ENCODE assay signal across 8 mouse cellular contexts in genomic region chr10:62404901-62405300, GRCm38 (mm10). TPM values are rescaled to one million over a fixed set of nuclear protein-coding genes. Genes with fewer than 3 reads are reported as not detected.
A peak's percentile ranks its signal among the peaks of the same experiment; 100 is the strongest.
DNase-seq lines count a peak whose midpoint lies in the region; ATAC-seq and TF ChIP-seq lines count a peak whose summit lies in the region.

No protein-coding gene starts in this region.

- H3K4me2 ChIP-seq in neural tube, embryonic 11.5 days (ENCODE audit: low read depth) = peak overlapping the region; percentile 13

- no peaks in the 10 kb centered on the region for H3K9me3 ChIP-seq in E14TG2a.4 (ENCODE audit: low read length)
- no peaks in the 10 kb centered on the region for H3K9me3 ChIP-seq in neural tube, embryonic 11.5 days (ENCODE audit: control insufficient read depth, low read length)

- no peak overlapping the region for H3K9ac ChIP-seq in neural tube, embryonic 11.5 days (ENCODE audit: low read length)

- peaks cover 76% of the 10 kb centered on the region for H3K27me3 ChIP-seq in E14TG2a.4 (ENCODE audit: insufficient read depth, low read length)
- H3K27me3 ChIP-seq in neural tube, embryonic 11.5 days (ENCODE audit: control insufficient read depth, insufficient read depth, low read length) = no peaks in the 10 kb centered on the region

- H3K4me3 ChIP-seq in E14TG2a.4 (replicated peaks; ENCODE audit: low read length) = peak overlapping the region; percentile 66
- no peak overlapping the region for H3K4me3 ChIP-seq in neural tube, embryonic 11.5 days (ENCODE audit: low read depth, low read length)

- no peak for TF ChIP-seq POLR2A in brain, embryonic 14.5 days (IDR thresholded peaks at IDR 0.05; ENCODE audit: borderline replicate concordance, extremely low read depth, insufficient read depth, insufficient read length, poor library complexity, severe bottlenecking)

- WGBS in neural tube, embryonic 11.5 days = 39% methylated on average over 14 of the region's 14 CpGs

- TF ChIP-seq CTCF in E14TG2a.4 (conservative IDR thresholded peaks at IDR 0.05; ENCODE audit: low read length) = no peak
- no peak for TF ChIP-seq CTCF in brain, embryonic 14.5 days (IDR thresholded peaks at IDR 0.05; ENCODE audit: borderline replicate concordance, extremely low read depth, insufficient read depth, insufficient read length)

- no peaks in the 10 kb centered on the region for H3K36me3 ChIP-seq in E14TG2a.4 (ENCODE audit: insufficient read depth, low read length)
- H3K36me3 ChIP-seq in neural tube, embryonic 11.5 days (ENCODE audit: control insufficient read depth, insufficient read depth, low read length) = no peaks in the 10 kb centered on the region

- no peak for ATAC-seq in neural tube, embryonic 11.5 days (ENCODE audit: insufficient read depth, low FRiP score, low TSS enrichment)

- no peak overlapping the region for H3K27ac ChIP-seq in neural tube, embryonic 11.5 days (ENCODE audit: low read depth, low read length)

- peaks cover 27% of the 10 kb centered on the region for H3K4me1 ChIP-seq in E14TG2a.4 (replicated peaks; ENCODE audit: low read depth, low read length)
- H3K4me1 ChIP-seq in neural tube, embryonic 11.5 days (ENCODE audit: control insufficient read depth, insufficient read depth, low read length) = no peaks in the 10 kb centered on the region

- DNase-seq in brain, embryonic 14.5 days (ENCODE audit: low read depth) = peak; percentile 48
- peak; percentile 45 for DNase-seq in heart, adult 18-20 months
- peak; percentile 45 for DNase-seq in kidney, postnatal 14 days
- peak; percentile 38 for DNase-seq in neural tube, embryonic 11.5 days (ENCODE audit: low spot score)
- no peak for DNase-seq in adrenal gland, adult 18-20 months (ENCODE audit: low spot score in 2 of 2)
- no peak for DNase-seq in layer of hippocampus, postnatal 25 days (ENCODE audit: extremely low spot score in 1 of 2, low spot score in 1 of 2)
- DNase-seq in left cerebral cortex, adult 9 months (ENCODE audit: low spot score in 2 of 2) = no peak

RNA-seq across cellular contexts. Expression of gene Hkdc1, which starts 17.4 kb away (rescaled TPM):
- polyA plus RNA-seq in brain, embryonic 14.5 days (2012; rRNA removed) = 0.39 and 0.52 TPM in 2 replicates
- not detected for total RNA-seq in heart, adult 18-20 months (2021)
- polyA plus RNA-seq in neural tube, embryonic 11.5 days (2014; fragmentation: Nextera tagmentation; extraction: Ambion mirVana) = 0.22 TPM in 1 of 2 replicates, not detected in the other
- total RNA-seq in adrenal gland, adult 18-20 months (2021) = not detected
- total RNA-seq in layer of hippocampus, postnatal 25 days (2021) = 1 to 10 TPM; 2.3 to 3.8 TPM

RNA-seq across cellular contexts. Expression of gene Hk1, which starts 25.2 kb away (rescaled TPM):
- polyA plus RNA-seq in brain, embryonic 14.5 days (2012; rRNA removed) = 59.0 and 98.8 TPM in 2 replicates
- 100 to 1,000 TPM; 104 to 110 TPM for total RNA-seq in heart, adult 18-20 months (2021)
- 27.6 and 36.9 TPM in 2 replicates for polyA plus RNA-seq in neural tube, embryonic 11.5 days (2014; fragmentation: Nextera tagmentation; extraction: Ambion mirVana)
- 10 to 100 TPM; 26.2 to 30.2 TPM for total RNA-seq in adrenal gland, adult 18-20 months (2021)
- 100 to 1,000 TPM; 297 to 303 TPM for total RNA-seq in layer of hippocampus, postnatal 25 days (2021)

RNA-seq across cellular contexts. Expression of gene 4930507D05Rik, which starts 44.4 kb away (rescaled TPM):
- 0.95 and 0.97 TPM in 2 replicates for polyA plus RNA-seq in brain, embryonic 14.5 days (2012; rRNA removed)
- total RNA-seq in heart, adult 18-20 months (2021) = under 1 TPM; 0.21 to 0.37 TPM
- 0.99 and 1.0 TPM in 2 replicates for polyA plus RNA-seq in neural tube, embryonic 11.5 days (2014; fragmentation: Nextera tagmentation; extraction: Ambion mirVana)
- total RNA-seq in adrenal gland, adult 18-20 months (2021) = under 1 TPM; 0.16 to 0.60 TPM
- total RNA-seq in layer of hippocampus, postnatal 25 days (2021) = 1 to 10 TPM; 1.2 to 2.0 TPM

RNA-seq across cellular contexts. Expression of gene Supv3l1, which starts 44.6 kb away (rescaled TPM):
- 28.3 and 29.9 TPM in 2 replicates for polyA plus RNA-seq in brain, embryonic 14.5 days (2012; rRNA removed)
- 10 to 100 TPM; 37.2 to 40.7 TPM for total RNA-seq in heart, adult 18-20 months (2021)
- 27.1 and 28.4 TPM in 2 replicates for polyA plus RNA-seq in neural tube, embryonic 11.5 days (2014; fragmentation: Nextera tagmentation; extraction: Ambion mirVana)
- 10 to 100 TPM; 32.4 to 33.5 TPM for total RNA-seq in adrenal gland, adult 18-20 months (2021)
- total RNA-seq in layer of hippocampus, postnatal 25 days (2021) = 10 to 100 TPM; 23.6 to 24.7 TPM

Comparison
In these comparisons a context has a peak if more than half of its experiments do, and no peak if none do; other contexts are left out.
1. DNase-seq: peak in brain, embryonic 14.5 days (single experiment), heart, adult 18-20 months (2 of 2), kidney, postnatal 14 days (single experiment) and neural tube, embryonic 11.5 days (single experiment); none in adrenal gland, adult 18-20 months (0 of 2), layer of hippocampus, postnatal 25 days (0 of 2) and left cerebral cortex, adult 9 months (0 of 2).